Mouse (Mus musculus) intestine, postnatal 0 days (tissue): ENCODE measurements around the gene 2010106E10Rik. TPM values are rescaled to one million over a fixed set of nuclear protein-coding genes. Genes with fewer than 3 reads are reported as not detected.

Source experiments
- ATAC-seq: fragments of 200-750 bp; cut with Nextera tagmentation; 2 replicates; pipeline ENCODE4 v1.8.0; 2017; ENCODE audit warnings: mild to moderate bottlenecking, moderate TSS enrichment, moderate library complexity
- H3K27ac ChIP-seq: fragments of 300-500 bp; sonication (generic); 2 replicates; pipeline ENCODE4 v1.5.1; 2014; ENCODE audit warnings: mild to moderate bottlenecking, low read depth, low read length, moderate library complexity
- H3K27me3 ChIP-seq: fragments of 300-500 bp; sonication (generic); replicated peaks from 2 replicates; pipeline ENCODE4 v1.6.1; 2014; ENCODE audit warnings: low read length, mixed read lengths; ENCODE audit not compliant: control insufficient read depth, insufficient read depth
- H3K36me3 ChIP-seq: fragments of 300-500 bp; sonication (generic); 2 replicates; pipeline ENCODE4 v1.6.1; 2014; ENCODE audit warnings: mild to moderate bottlenecking, moderate library complexity; ENCODE audit not compliant: control insufficient read depth, insufficient read depth
- H3K4me1 ChIP-seq: fragments of 300-500 bp; sonication (generic); replicated peaks from 2 replicates; pipeline ENCODE4 v1.6.1; 2014; ENCODE audit warnings: antibody characterized with exemption, low read length, mixed read lengths; ENCODE audit not compliant: control insufficient read depth, insufficient read depth
- H3K4me2 ChIP-seq: fragments of 300-500 bp; sonication (generic); replicated peaks from 2 replicates; pipeline ENCODE4 v1.6.1; 2014; ENCODE audit warnings: low read depth, mild to moderate bottlenecking, moderate library complexity
- H3K4me3 ChIP-seq: fragments of 300-500 bp; sonication (generic); 2 replicates; pipeline ENCODE4 v1.5.1; 2014; ENCODE audit warnings: low read depth, low read length
- H3K9ac ChIP-seq: fragments of 300-500 bp; sonication (generic); 2 replicates; pipeline ENCODE4 v1.6.1; 2014; ENCODE audit warnings: mild to moderate bottlenecking, low read depth, low read length
- H3K9me3 ChIP-seq: fragments of 300-500 bp; sonication (generic); 2 replicates; pipeline ENCODE4 v1.6.1; 2016; ENCODE audit warnings: mixed run types; ENCODE audit not compliant: control insufficient read depth
- CTCF ChIP-seq: sonication (generic); IDR thresholded peaks from 2 replicates; pipeline ENCODE4 v1.5.1; 2016; ENCODE audit warnings: low read depth, mild to moderate bottlenecking, control low read depth, antibody characterized with exemption, moderate library complexity
- WGBS: fragments of 180-500 bp; shearing (Covaris S2); extraction: QIAGEN DNeasy Blood & Tissue Kit; methylation state at CpG from one replicate; pipeline ENCODE4 v1.1.7; 2014; 5-methylcytosine and 5-hydroxymethylcytosine counted together
- polyA plus RNA-seq: library from polyadenylated mRNA; unstranded; fragments of >200 nt; fragmentation: Nextera tagmentation; extraction: Ambion mirVana; gene quantifications from 2 replicates; pipeline ENCODE4 v1.2.1, GENCODE M21; 2015

Gene 2010106E10Rik
- polyA plus RNA-seq, result 74.9 and 83.8 TPM in 2 replicates

GRCm38 (mm10) chrX:112494974-112495373, at the start of gene 2010106E10Rik:
2010106E10Rik (plus strand) TSS chrX:112495274.
- H3K4me1 ChIP-seq, result no peaks in the 10 kb centered on the region
- H3K27me3 ChIP-seq, result no peaks in the 10 kb centered on the region
- no peaks in the 10 kb centered on the region for H3K36me3 ChIP-seq
- H3K9me3 ChIP-seq, result no peaks in the 10 kb centered on the region
- H3K4me3 ChIP-seq, result no peak within 1 kb of the TSS
- peak within 1 kb of the TSS; percentile 13; the same call in 1 of the 2 replicates for H3K4me2 ChIP-seq
- no peak for TF ChIP-seq CTCF
- no peak within 1 kb of the TSS for H3K27ac ChIP-seq
- WGBS, result 64% methylated on average over 1 of the region's 1 CpGs
- ATAC-seq, result peak; percentile 64; the same call in 1 of the 2 replicates
- H3K9ac ChIP-seq, result no peak within 1 kb of the TSS

- H3K9ac ChIP-seq, result no peak overlapping the region
- TF ChIP-seq CTCF, result no peak
- no peak overlapping the region for H3K4me3 ChIP-seq
- H3K4me1 ChIP-seq, result no peaks in the 10 kb centered on the region
- ATAC-seq, result peak; percentile 89
- no peaks in the 10 kb centered on the region for H3K27me3 ChIP-seq
- no peak overlapping the region for H3K27ac ChIP-seq
- H3K9me3 ChIP-seq, result no peaks in the 10 kb centered on the region
- no peaks in the 10 kb centered on the region for H3K36me3 ChIP-seq
- no peak overlapping the region for H3K4me2 ChIP-seq
- 46% methylated on average over 2 of the region's 2 CpGs for WGBS
Observed at GRCm38 (mm10) chrX:112505651-112506050, 10.6 kb downstream of the 2010106E10Rik start.

GRCm38 (mm10) chrX:112524755-112525154, 29.7 kb downstream of the 2010106E10Rik start:
- H3K36me3 ChIP-seq, result no peaks in the 10 kb centered on the region
- 76% methylated on average over 1 of the region's 1 CpGs for WGBS
- no peak overlapping the region for H3K27ac ChIP-seq
- no peaks in the 10 kb centered on the region for H3K27me3 ChIP-seq
- no peaks in the 10 kb centered on the region for H3K9me3 ChIP-seq
- H3K4me1 ChIP-seq, result no peaks in the 10 kb centered on the region
- TF ChIP-seq CTCF, result peak; percentile 70
- no peak overlapping the region for H3K4me3 ChIP-seq
- no peak for ATAC-seq
- H3K9ac ChIP-seq, result no peak overlapping the region
- no peak overlapping the region for H3K4me2 ChIP-seq

GRCm38 (mm10) chrX:112543115-112543514, 48.0 kb downstream of the 2010106E10Rik start:
- no peaks in the 10 kb centered on the region for H3K36me3 ChIP-seq
- no peaks in the 10 kb centered on the region for H3K27me3 ChIP-seq
- H3K27ac ChIP-seq, result no peak overlapping the region
- no peak overlapping the region for H3K9ac ChIP-seq
- no peaks in the 10 kb centered on the region for H3K4me1 ChIP-seq
- ATAC-seq, result no peak
- WGBS, result 47% methylated on average over 1 of the region's 1 CpGs
- H3K4me2 ChIP-seq, result no peak overlapping the region
- H3K4me3 ChIP-seq, result no peak overlapping the region
- TF ChIP-seq CTCF, result peak; percentile 52
- no peaks in the 10 kb centered on the region for H3K9me3 ChIP-seq

GRCm38 (mm10) chrX:112567716-112568115, 72.6 kb downstream of the 2010106E10Rik start:
- H3K4me1 ChIP-seq, result no peaks in the 10 kb centered on the region
- no peak overlapping the region for H3K4me3 ChIP-seq
- no peaks in the 10 kb centered on the region for H3K36me3 ChIP-seq
- 78% methylated on average over 2 of the region's 2 CpGs for WGBS
- H3K27ac ChIP-seq, result no peak overlapping the region
- H3K9ac ChIP-seq, result no peak overlapping the region
- H3K4me2 ChIP-seq, result no peak overlapping the region
- H3K27me3 ChIP-seq, result no peaks in the 10 kb centered on the region
- ATAC-seq, result no peak
- H3K9me3 ChIP-seq, result no peaks in the 10 kb centered on the region
- no peak for TF ChIP-seq CTCF

- H3K9me3 ChIP-seq, result no peaks in the 10 kb centered on the region
- H3K9ac ChIP-seq, result peak within 1 kb of the TSS; percentile 54
- H3K4me3 ChIP-seq, result peak within 1 kb of the TSS; percentile 60
- H3K27ac ChIP-seq, result peak within 1 kb of the TSS; percentile 54; the same call in 1 of the 2 replicates
- H3K36me3 ChIP-seq, result no peaks in the 10 kb centered on the region
- TF ChIP-seq CTCF, result 0 out of 2 replicates have a peak, but pooled peaks have one; percentile 6
- peak; percentile 89 for ATAC-seq
- 25% methylated on average over 69 of the region's 79 CpGs for WGBS
- no peaks in the 10 kb centered on the region for H3K27me3 ChIP-seq
- H3K4me1 ChIP-seq, result no peaks in the 10 kb centered on the region
- H3K4me2 ChIP-seq, result peak within 1 kb of the TSS; percentile 75
Observed at GRCm38 (mm10) chrX:112600511-112601305, 105.6 kb downstream of the 2010106E10Rik start, which contains the start of gene Zfp711. Zfp711 (plus strand) TSS chrX:112600526.
